Mouse (Mus musculus): ENCODE results near the gene Plac9a. TPM values are rescaled to one million over a fixed set of nuclear protein-coding genes. Genes with fewer than 3 reads are reported as not detected.
A peak's percentile ranks its signal among the peaks of the same experiment; 100 is the strongest.
"Not testable (repeated sequence)": the region's sequence is repeated elsewhere in the genome, so short reads cannot be mapped to it uniquely, and the experiment has no call there.

Gene Plac9a
- polyA plus RNA-seq, 1 experiment from 2014 or later: 1.6 TPM

DNA sequence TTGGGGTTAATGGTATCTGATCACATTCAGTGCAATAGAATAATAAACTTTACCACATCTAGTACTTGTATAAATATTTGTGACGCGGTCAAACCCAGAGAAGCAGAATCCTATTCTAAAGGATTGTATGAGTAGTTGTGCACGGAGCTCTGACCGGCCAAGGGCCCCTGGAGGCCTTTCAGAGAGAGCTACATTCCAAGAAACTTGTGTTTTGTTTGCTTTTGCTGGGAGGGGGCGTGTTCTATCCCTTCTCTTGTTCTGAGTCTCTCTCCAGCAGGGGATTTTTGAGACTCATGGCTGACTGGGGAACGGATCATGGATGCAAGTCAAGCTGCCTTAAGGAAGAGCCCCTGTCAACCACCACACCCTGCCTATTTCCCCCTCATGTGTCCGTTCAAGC, 7.2 kb downstream of the Plac9a start:
- not testable (repeated sequence) for H3K9me3 ChIP-seq (replicated peaks; ENCODE audit: low read length); H3K4me3 ChIP-seq (replicated peaks; ENCODE audit: low read depth, low read length); H3K4me2 ChIP-seq (ENCODE audit: low read length); H3K27me3 ChIP-seq (ENCODE audit: insufficient read depth, low read length); ATAC-seq (replicated peaks; ENCODE audit: low FRiP score, low read depth); DNase-seq (ENCODE audit: low spot score); H3K36me3 ChIP-seq (ENCODE audit: insufficient read depth, low read length); H3K4me1 ChIP-seq (replicated peaks; ENCODE audit: insufficient read depth, low read length); H3K27ac ChIP-seq; H3K9ac ChIP-seq (ENCODE audit: low read depth, low read length)
- no CpG with 5 or more reads among the region's 7 CpGs for WGBS

DNA sequence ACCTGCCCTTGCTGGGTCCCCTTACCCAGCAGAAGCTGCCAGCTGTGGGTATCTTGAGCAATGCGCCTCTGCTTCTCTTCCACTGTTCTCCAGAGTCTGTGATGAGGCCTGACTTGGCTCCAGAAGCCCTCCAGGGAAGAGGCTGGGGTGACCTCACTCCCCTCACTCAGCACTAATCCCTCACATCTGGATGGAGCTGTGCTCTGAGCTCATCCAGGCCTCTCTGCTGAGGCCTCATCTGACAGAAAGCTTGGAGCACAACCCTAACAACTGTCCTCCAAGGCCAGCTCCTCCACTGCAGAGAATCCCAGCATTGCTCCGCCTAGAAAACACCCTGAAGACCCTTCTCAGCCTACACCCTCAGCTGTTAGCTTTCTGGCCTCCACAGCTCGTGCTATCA, 8.3 kb downstream of the Plac9a start:
- H3K27me3 ChIP-seq (ENCODE audit: insufficient read depth, low read length); DNase-seq (ENCODE audit: low spot score); H3K9me3 ChIP-seq (replicated peaks; ENCODE audit: low read length); H3K36me3 ChIP-seq (ENCODE audit: insufficient read depth, low read length); ATAC-seq (replicated peaks; ENCODE audit: low FRiP score, low read depth); H3K27ac ChIP-seq; H3K4me2 ChIP-seq (ENCODE audit: low read length); H3K4me1 ChIP-seq (replicated peaks; ENCODE audit: insufficient read depth, low read length); H3K4me3 ChIP-seq (replicated peaks; ENCODE audit: low read depth, low read length); H3K9ac ChIP-seq (ENCODE audit: low read depth, low read length): not testable (repeated sequence)
- WGBS: no CpG with 5 or more reads among the region's 3 CpGs

DNA sequence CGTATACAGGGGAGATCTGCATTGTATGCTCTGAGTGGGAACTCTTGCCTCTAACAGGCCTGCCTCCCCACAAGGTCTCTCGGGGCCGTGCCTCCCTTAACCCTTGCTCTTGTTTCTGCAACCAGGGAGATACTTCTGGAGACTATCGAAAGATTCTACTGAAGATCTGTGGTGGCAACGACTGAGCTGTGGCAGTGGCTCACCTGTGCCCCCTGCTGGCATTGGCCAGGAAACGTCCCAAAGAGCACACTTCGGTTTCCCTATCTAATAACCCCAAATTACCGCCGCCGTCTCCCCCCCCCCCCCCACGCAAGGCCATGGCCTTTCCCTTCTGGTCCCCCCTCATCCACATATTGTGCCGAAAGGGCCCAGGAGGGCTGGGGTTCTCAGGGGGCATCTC, 17.0 kb downstream of the Plac9a start:
- H3K9me3 ChIP-seq (replicated peaks; ENCODE audit: low read length); H3K4me3 ChIP-seq (replicated peaks; ENCODE audit: low read depth, low read length); H3K27me3 ChIP-seq (ENCODE audit: insufficient read depth, low read length); H3K9ac ChIP-seq (ENCODE audit: low read depth, low read length); H3K4me1 ChIP-seq (replicated peaks; ENCODE audit: insufficient read depth, low read length); H3K36me3 ChIP-seq (ENCODE audit: insufficient read depth, low read length); H3K4me2 ChIP-seq (ENCODE audit: low read length); H3K27ac ChIP-seq; ATAC-seq (replicated peaks; ENCODE audit: low FRiP score, low read depth); DNase-seq (ENCODE audit: low spot score): not testable (repeated sequence)
- no CpG with 5 or more reads among the region's 12 CpGs for WGBS

- not testable (repeated sequence) for H3K36me3 ChIP-seq (ENCODE audit: insufficient read depth, low read length); H3K4me1 ChIP-seq (replicated peaks; ENCODE audit: insufficient read depth, low read length); H3K4me2 ChIP-seq (ENCODE audit: low read length); H3K27ac ChIP-seq; H3K9ac ChIP-seq (ENCODE audit: low read depth, low read length); H3K27me3 ChIP-seq (ENCODE audit: insufficient read depth, low read length); H3K9me3 ChIP-seq (replicated peaks; ENCODE audit: low read length); H3K4me3 ChIP-seq (replicated peaks; ENCODE audit: low read depth, low read length); ATAC-seq (replicated peaks; ENCODE audit: low FRiP score, low read depth); DNase-seq (ENCODE audit: low spot score)
- WGBS: no CpG with 5 or more reads among the region's 9 CpGs
Measured at GRCm38 (mm10) chr14:25881769-25882168, 21.1 kb downstream of the Plac9a start.

GRCm38 (mm10) chr14:25876640-25877039, 26.3 kb downstream of the Plac9a start:
- not testable (repeated sequence) for H3K4me3 ChIP-seq (replicated peaks; ENCODE audit: low read depth, low read length); ATAC-seq (replicated peaks; ENCODE audit: low FRiP score, low read depth); DNase-seq (ENCODE audit: low spot score); H3K27ac ChIP-seq; H3K4me2 ChIP-seq (ENCODE audit: low read length); H3K9me3 ChIP-seq (replicated peaks; ENCODE audit: low read length); H3K4me1 ChIP-seq (replicated peaks; ENCODE audit: insufficient read depth, low read length); H3K9ac ChIP-seq (ENCODE audit: low read depth, low read length); H3K27me3 ChIP-seq (ENCODE audit: insufficient read depth, low read length)
- H3K36me3 ChIP-seq (ENCODE audit: insufficient read depth, low read length): peaks cover 18% of the 10 kb centered on the region; the same call in 1 of the 2 replicates
- WGBS: no CpG with 5 or more reads among the region's 7 CpGs

DNA sequence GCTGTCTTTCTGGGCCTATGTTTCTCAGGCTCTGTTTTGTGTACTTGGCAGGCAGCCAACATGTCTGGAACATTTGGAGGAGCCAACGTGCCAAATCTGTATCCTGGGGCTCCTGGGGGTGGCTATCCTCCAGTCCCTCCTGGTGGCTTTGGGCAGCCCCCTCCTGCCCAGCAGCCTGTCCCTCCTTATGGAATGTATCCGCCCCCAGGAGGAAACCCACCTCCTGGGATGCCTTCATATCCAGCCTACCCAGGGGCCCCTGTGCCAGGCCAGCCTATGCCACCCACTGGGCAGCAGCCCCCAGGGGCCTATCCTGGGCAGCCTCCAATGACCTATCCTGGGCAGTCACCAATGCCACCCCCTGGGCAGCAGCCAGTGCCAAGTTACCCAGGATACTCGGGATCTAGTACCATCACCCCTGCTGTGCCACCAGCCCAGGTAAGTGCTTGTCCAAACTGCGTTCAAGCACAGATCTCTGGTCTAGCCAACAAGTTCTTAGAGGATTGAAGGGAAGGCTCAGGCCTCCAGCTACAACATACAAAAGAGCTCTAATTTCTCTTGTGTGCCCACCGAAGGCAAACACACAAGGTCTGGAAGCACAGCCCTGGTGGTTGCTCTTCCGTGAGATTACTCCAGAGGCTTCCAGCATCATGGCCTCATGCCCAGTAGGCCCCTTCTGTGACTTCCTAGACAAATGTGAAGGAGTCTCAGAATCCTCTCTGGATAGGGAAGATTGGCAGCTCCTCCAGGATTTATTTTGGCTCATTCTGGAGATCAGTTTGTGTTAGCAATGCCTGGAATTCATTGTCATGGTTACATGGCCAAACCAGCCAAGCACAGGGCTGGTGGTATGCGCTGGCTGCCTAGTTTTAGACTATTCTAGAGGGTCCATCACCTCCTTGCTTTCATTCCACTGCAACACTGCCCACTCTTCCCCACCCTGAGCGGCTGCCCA, 30.2 kb downstream of the Plac9a start:
- ATAC-seq (replicated peaks; ENCODE audit: low FRiP score, low read depth): no peak

More for the DNA sequence above, 30.2 kb downstream of the Plac9a start:
- H3K27me3 ChIP-seq (ENCODE audit: insufficient read depth, low read length): no peaks in the 10 kb centered on the region
- DNase-seq (ENCODE audit: low spot score): peak; percentile 54
- H3K27ac ChIP-seq: no peak overlapping the region
- peaks cover 10% of the 10 kb centered on the region; the same call in 1 of the 2 replicates for H3K4me1 ChIP-seq (replicated peaks; ENCODE audit: insufficient read depth, low read length)
- TF ChIP-seq CTCF (IDR thresholded peaks at IDR 0.05; ENCODE audit: low read depth): no peak
- H3K9ac ChIP-seq (ENCODE audit: low read depth, low read length): no peak overlapping the region
- no peak overlapping the region for H3K4me3 ChIP-seq (replicated peaks; ENCODE audit: low read depth, low read length)
- 75% methylated on average over 8 of the region's 8 CpGs for WGBS
- H3K9me3 ChIP-seq (replicated peaks; ENCODE audit: low read length): no peaks in the 10 kb centered on the region
- no peak overlapping the region for H3K4me2 ChIP-seq (ENCODE audit: low read length)
- H3K36me3 ChIP-seq (ENCODE audit: insufficient read depth, low read length): peaks cover 18% of the 10 kb centered on the region; the same call in 1 of the 2 replicates
